Mouse (Mus musculus): ENCODE results near the gene Coro7.

DNA sequence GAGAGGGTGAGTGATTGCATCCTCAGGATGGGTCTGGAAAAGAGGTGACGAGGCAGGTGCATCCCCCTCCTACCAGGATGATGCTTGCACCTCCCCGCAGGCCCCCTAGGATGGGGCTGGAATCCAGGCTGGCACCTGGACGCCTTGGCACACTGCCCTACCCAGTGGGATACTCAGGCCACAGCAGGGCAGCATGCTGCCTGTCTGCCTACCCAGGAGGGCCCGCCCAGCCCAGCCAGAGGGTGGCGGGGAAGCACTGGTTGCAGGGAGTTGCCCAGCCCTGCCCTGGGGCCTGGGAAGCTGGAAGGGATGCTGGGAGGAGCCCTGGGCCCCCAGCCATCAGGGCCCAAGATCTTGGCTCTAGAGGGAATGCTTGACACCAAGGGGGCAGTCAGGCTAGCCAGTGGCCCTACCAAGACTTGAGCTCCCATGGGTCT lies 84.0 kb downstream of the Coro7 start:
- no peak for TF ChIP-seq MAFK (IDR thresholded peaks at IDR 0.05; ENCODE audit: insufficient read depth, low read depth, low read length)
- no peak for TF ChIP-seq ZNF384 (IDR thresholded peaks at IDR 0.05; ENCODE audit: low read depth, low read length)
- no peak for TF ChIP-seq CHD2 (IDR thresholded peaks at IDR 0.05; ENCODE audit: low read depth, low read length)
- no peak for TF ChIP-seq HCFC1 (IDR thresholded peaks at IDR 0.05; ENCODE audit: borderline replicate concordance, insufficient read depth, low read length)
- TF ChIP-seq ZC3H11A (IDR thresholded peaks at IDR 0.05; ENCODE audit: borderline replicate concordance, low read depth, low read length), result no peak

Data from ES-E14 (cell line).